Mouse (Mus musculus) intestine, embryonic 15.5 days (tissue): ENCODE measurements around the gene 1700020A23Rik. TPM values are rescaled to one million over a fixed set of nuclear protein-coding genes. Genes with fewer than 3 reads are reported as not detected.

Source experiments
- polyA plus RNA-seq: library from polyadenylated mRNA; unstranded; fragments of >200 nt; fragmentation: Nextera tagmentation; extraction: Ambion mirVana; gene quantifications from 2 replicates; pipeline ENCODE4 v1.2.1, GENCODE M21; 2015

The 1700020A23Rik gene
- polyA plus RNA-seq, 1 experiment from 2014 or later = not detected

Other genes with a start within 250 kb of the 1700020A23Rik start
- gene Snrpb, start 225.9 kb upstream of the 1700020A23Rik start, polyA plus RNA-seq = 517 and 522 TPM in 2 replicates
- gene Tmc2, start 210.1 kb upstream of the 1700020A23Rik start, polyA plus RNA-seq = not detected in 2 replicates
- gene Nop56, start 130.8 kb upstream of the 1700020A23Rik start, polyA plus RNA-seq = 276 and 282 TPM in 2 replicates
- gene Idh3b, start 120.7 kb upstream of the 1700020A23Rik start, polyA plus RNA-seq = 247 and 268 TPM in 2 replicates
- 2.2 TPM in 2 replicates for gene Ebf4, start 110.1 kb upstream of the 1700020A23Rik start, polyA plus RNA-seq
- gene Cpxm1, start 7.7 kb upstream of the 1700020A23Rik start, polyA plus RNA-seq = 36.1 and 36.3 TPM in 2 replicates
- 0.13 TPM in 1 of 2 replicates, not detected in the other for gene Gm28372, start within 50 bp of the 1700020A23Rik start, polyA plus RNA-seq
- not detected in 2 replicates for gene Tmem239, start 1.2 kb downstream of the 1700020A23Rik start, polyA plus RNA-seq
- 74.3 and 76.7 TPM in 2 replicates for gene Vps16, start 19.1 kb downstream of the 1700020A23Rik start, polyA plus RNA-seq
- 10.5 and 11.8 TPM in 2 replicates for gene Pced1a, start 19.4 kb downstream of the 1700020A23Rik start, polyA plus RNA-seq
- gene Ptpra, start 45.0 kb downstream of the 1700020A23Rik start, polyA plus RNA-seq = 71.9 and 73.9 TPM in 2 replicates
- gene Mrps26, start 158.5 kb downstream of the 1700020A23Rik start, polyA plus RNA-seq = 84.4 and 94.1 TPM in 2 replicates
- gene Oxt, start 170.9 kb downstream of the 1700020A23Rik start, polyA plus RNA-seq = not detected in 2 replicates
- not detected in 2 replicates for gene Avp, start 177.3 kb downstream of the 1700020A23Rik start, polyA plus RNA-seq
- gene Fastkd5, start 224.8 kb downstream of the 1700020A23Rik start, polyA plus RNA-seq = 14.0 and 16.3 TPM in 2 replicates
- gene Ubox5, start 224.8 kb downstream of the 1700020A23Rik start, polyA plus RNA-seq = 12.0 and 12.2 TPM in 2 replicates
- 13.9 and 16.5 TPM in 2 replicates for gene Lzts3, start 237.5 kb downstream of the 1700020A23Rik start, polyA plus RNA-seq